Mouse (Mus musculus) brain, adult 10 weeks (tissue): Measurements from ENCODE around the gene Foxe3. TPM values are rescaled to one million over a fixed set of nuclear protein-coding genes. Genes with fewer than 3 reads are reported as not detected.

ENCODE experiments used
- polyA plus RNA-seq: library from polyadenylated mRNA; stranded (reverse); fragments of 350-450 nt; fragmentation: Illumina TruSeq; extraction: RNeasy Lipid Tissue Mini Kit (QIAGEN cat#74804); gene quantifications from one replicate; pipeline ENCODE4 v1.2.3, GENCODE M21; 2015; ENCODE audit warnings: low read depth, low replicate concordance

The Foxe3 gene
- not detected for polyA plus RNA-seq

DNA sequence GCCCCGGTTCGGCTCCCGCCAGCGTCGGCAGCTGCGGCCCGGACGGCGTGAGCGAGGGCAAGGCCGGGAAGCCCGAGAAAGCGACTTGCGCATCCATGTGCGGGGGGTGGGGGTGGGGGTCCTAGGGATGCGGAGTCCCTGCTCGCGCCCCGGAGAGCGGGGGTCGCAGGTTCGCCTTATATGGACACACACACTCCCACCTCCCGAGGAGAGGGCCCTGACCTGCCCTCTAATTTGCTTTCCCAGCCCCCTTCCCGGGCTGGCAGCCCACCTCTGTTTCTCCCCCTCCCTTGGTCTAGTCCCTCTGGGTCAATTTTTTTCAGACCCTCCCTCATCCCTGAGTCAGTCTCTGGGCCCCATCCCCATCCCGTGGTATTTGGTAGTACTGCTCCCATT, at the start of gene Foxe3:
Gene Foxe3, minus strand, starts transcription at position 97 of the 396 bp plus-strand sequence.

DNA sequence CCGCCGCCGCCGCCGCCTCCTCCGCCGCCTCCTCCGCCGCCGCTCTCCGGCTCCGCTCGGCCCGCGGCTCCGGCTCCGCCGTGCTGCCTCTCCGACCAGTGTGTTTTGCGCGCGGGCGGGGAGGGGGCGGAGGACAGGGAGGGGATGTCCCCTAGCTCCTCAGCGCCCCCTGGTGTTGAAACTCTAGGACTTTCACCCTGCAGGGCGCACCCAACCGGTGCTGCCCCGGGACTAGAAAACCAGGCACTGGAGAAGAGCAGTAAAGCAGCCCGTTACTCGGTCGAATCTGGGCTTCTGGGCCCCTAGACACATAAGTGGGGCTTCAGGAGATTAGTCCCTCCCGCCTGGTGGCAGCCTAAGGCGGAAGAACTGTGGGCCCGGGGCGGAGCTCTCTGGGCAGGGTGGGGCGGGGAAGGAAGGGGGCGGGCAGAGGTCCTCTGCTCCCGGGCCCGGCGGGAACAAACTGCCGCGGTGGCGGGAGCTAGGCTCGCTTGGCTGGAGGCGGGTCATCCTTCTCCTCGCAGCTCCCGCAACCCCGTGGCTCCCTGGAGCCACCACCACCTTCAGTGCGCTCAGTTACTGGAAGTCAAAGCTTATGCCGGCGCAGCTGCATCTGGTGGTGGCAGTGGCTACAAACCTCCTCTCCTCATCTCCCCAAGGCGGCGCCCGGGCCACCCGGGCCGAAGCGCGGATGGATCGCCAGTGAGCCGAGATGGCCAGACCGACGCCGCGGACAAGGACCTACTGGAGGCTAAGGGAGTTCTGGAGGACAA, 16.8 kb downstream of the Foxe3 start, which contains the start of gene Foxd2:
Gene Foxd2, minus strand, starts transcription at position 45 of the 773 bp plus-strand sequence.

Other genes with a start within 250 kb of the Foxe3 start
- gene Gm12830, start 104.3 kb downstream of the Foxe3 start, polyA plus RNA-seq, result not detected
- gene Foxd2, start 17.1 kb downstream of the Foxe3 start, polyA plus RNA-seq, result 0.22 TPM
- gene Cmpk1, start 61.2 kb upstream of the Foxe3 start, polyA plus RNA-seq, result 112 TPM
- gene Stil, start 74.1 kb upstream of the Foxe3 start, polyA plus RNA-seq, result 0.34 TPM
- 3.0 TPM for gene Tal1, start 130.4 kb upstream of the Foxe3 start, polyA plus RNA-seq
- 0.83 TPM for gene Pdzk1ip1, start 162.7 kb upstream of the Foxe3 start, polyA plus RNA-seq
- gene Cyp4x1, start 208.3 kb upstream of the Foxe3 start, polyA plus RNA-seq, result 10.1 TPM